Mouse (Mus musculus): ENCODE results near the gene Fyttd1.

DNA sequence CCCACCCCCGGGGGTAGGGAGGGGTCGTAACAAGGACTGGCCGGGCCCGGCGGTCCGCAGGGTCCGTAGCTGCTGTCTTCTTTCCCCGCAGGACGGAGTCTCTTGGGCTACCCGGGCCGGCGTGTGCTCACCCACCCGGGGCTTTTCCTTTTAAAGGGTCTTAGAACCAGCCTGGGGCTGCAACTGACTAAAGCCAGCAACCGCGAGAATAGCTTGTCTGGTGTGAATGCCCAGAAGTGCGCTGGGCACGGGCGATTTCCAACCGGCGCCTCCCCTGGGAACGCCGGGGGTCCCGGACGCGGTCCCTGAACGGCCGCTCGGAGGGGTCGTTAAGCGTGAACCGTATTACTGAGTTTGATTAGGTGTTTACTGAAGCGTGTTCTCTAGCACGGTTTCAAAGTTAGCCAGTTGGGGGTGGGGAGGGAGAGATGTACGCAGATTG lies 878 bp downstream of the Fyttd1 start:
- TF ChIP-seq MYOD1 (IDR thresholded peaks at IDR 0.05; ENCODE audit: control insufficient read depth, insufficient read length, low read depth) (no peak), CTCF (IDR thresholded peaks at IDR 0.05; ENCODE audit: control insufficient read depth, insufficient read depth, insufficient read length) (no peak), CEBPB (IDR thresholded peaks at IDR 0.05; ENCODE audit: low read depth) (no peak), USF1 (IDR thresholded peaks at IDR 0.05; ENCODE audit: low read depth) (no peak), MAX (IDR thresholded peaks at IDR 0.05) (no peak), MYOG (IDR thresholded peaks at IDR 0.05; ENCODE audit: control insufficient read depth, extremely low read depth, insufficient read length) (no peak), FOSL1 (IDR thresholded peaks at IDR 0.05; ENCODE audit: insufficient read depth, low read length, poor library complexity, severe bottlenecking) (no peak)

Data from C2C12 (cell line).